Comparison of ENCODE assay signal across 9 mouse cellular contexts in genomic region chr5:31137658-31138057, GRCm38 (mm10). TPM values are rescaled to one million over a fixed set of nuclear protein-coding genes. Genes with fewer than 3 reads are reported as not detected.
DNase-seq lines count a peak whose midpoint lies in the region; ATAC-seq and TF ChIP-seq lines count a peak whose summit lies in the region.
"Had no signal": no experiment of that assay in that cellular context is flagged by ENCODE, and none has a peak within 500 bp of the region (broad histone marks: within the 10 kb centered on the region; RNA-seq: fewer than 3 reads in every experiment).

No protein-coding gene starts in this region.

- no peaks in the 10 kb centered on the region for H3K9me3 ChIP-seq in heart, postnatal 0 days (replicated peaks; ENCODE audit: control insufficient read depth, low read length)
- no peaks in the 10 kb centered on the region for H3K9me3 ChIP-seq in hindbrain, embryonic 13.5 days
- H3K9me3 ChIP-seq in midbrain, postnatal 0 days (ENCODE audit: low read length) = no peaks in the 10 kb centered on the region

- DNase-seq in heart, postnatal 0 days (ENCODE audit: low spot score) = no peak
- DNase-seq in heart, postnatal 10 days = no peak
- DNase-seq in embryo, embryonic 11 days = peak; percentile 16
- no peak for DNase-seq in midbrain, postnatal 0 days (ENCODE audit: low spot score)
- no peak for DNase-seq in layer of hippocampus, adult 11-12 months (ENCODE audit: low spot score)
- no peak for DNase-seq in left cerebral cortex, postnatal 4 days

- peaks cover 6% of the 10 kb centered on the region; the same call in 1 of the 2 replicates for H3K4me1 ChIP-seq in heart, postnatal 0 days (ENCODE audit: control insufficient read depth, insufficient read depth)
- peaks cover 24% of the 10 kb centered on the region for H3K4me1 ChIP-seq in hindbrain, embryonic 13.5 days (replicated peaks)
- H3K4me1 ChIP-seq in midbrain, postnatal 0 days (ENCODE audit: insufficient read depth, low read length) = peaks cover 12% of the 10 kb centered on the region; the same call in 1 of the 2 replicates

- peaks cover 10% of the 10 kb centered on the region for H3K36me3 ChIP-seq in heart, postnatal 0 days (replicated peaks; ENCODE audit: control insufficient read depth, insufficient read depth, low read length)
- H3K36me3 ChIP-seq in hindbrain, embryonic 13.5 days = peaks cover 13% of the 10 kb centered on the region
- 0 out of 2 replicates have a peak, but pooled peaks cover 2% of the 10 kb centered on the region for H3K36me3 ChIP-seq in midbrain, postnatal 0 days (ENCODE audit: insufficient read depth, low read length)

- ATAC-seq in heart, postnatal 0 days (ENCODE audit: insufficient read depth, low read depth) = no peak
- no peak for ATAC-seq in hindbrain, embryonic 13.5 days (ENCODE audit: low FRiP score)
- ATAC-seq in midbrain, postnatal 0 days (ENCODE audit: low FRiP score) = no peak
- no peak for ATAC-seq in erythroblast, adult 5-6 weeks (replicated peaks; ENCODE audit: low FRiP score, poor library complexity, severe bottlenecking)

- 3% methylated on average over 13 of the region's 13 CpGs for WGBS in heart, postnatal 0 days
- WGBS in hindbrain, embryonic 13.5 days = under 1% methylated on average over 13 of the region's 13 CpGs
- under 1% methylated on average over 13 of the region's 13 CpGs for WGBS in midbrain, postnatal 0 days

- no peak for TF ChIP-seq EP300 in heart, postnatal 0 days (IDR thresholded peaks at IDR 0.05; ENCODE audit: low read depth)

- H3K27me3 ChIP-seq in heart, postnatal 0 days (ENCODE audit: control insufficient read depth, insufficient read depth, low read length) = peaks cover 52% of the 10 kb centered on the region
- peaks cover 74% of the 10 kb centered on the region for H3K27me3 ChIP-seq in hindbrain, embryonic 13.5 days
- peaks cover 44% of the 10 kb centered on the region for H3K27me3 ChIP-seq in midbrain, postnatal 0 days (ENCODE audit: insufficient read depth, low read length)

- peak overlapping the region; percentile 48 for H3K4me2 ChIP-seq in heart, postnatal 0 days (ENCODE audit: low read depth, low read length)
- peak overlapping the region; percentile 58 for H3K4me2 ChIP-seq in hindbrain, embryonic 13.5 days
- H3K4me2 ChIP-seq in midbrain, postnatal 0 days (ENCODE audit: low read depth, low read length, poor library complexity, severe bottlenecking) = peak overlapping the region; percentile 64

- H3K9ac ChIP-seq in heart, postnatal 0 days (replicated peaks; ENCODE audit: low read depth, low read length) = no peak overlapping the region
- H3K9ac ChIP-seq in hindbrain, embryonic 13.5 days = 0 out of 2 replicates have a peak overlapping the region, but pooled peaks have one; percentile 29
- no peak overlapping the region for H3K9ac ChIP-seq in midbrain, postnatal 0 days (replicated peaks; ENCODE audit: low read length, poor library complexity, severe bottlenecking)

- intact Hi-C loops in heart, postnatal 10 days (cut with DNase I) = no loop called here
- intact Hi-C loops in left cerebral cortex, postnatal 4 days (cut with DNase I) = no loop called here

- H3K27ac ChIP-seq in heart, postnatal 0 days (ENCODE audit: low read depth) = no peak overlapping the region
- H3K27ac ChIP-seq in hindbrain, embryonic 13.5 days = no peak overlapping the region
- no peak overlapping the region for H3K27ac ChIP-seq in midbrain, postnatal 0 days (ENCODE audit: low read depth, low read length)

- peak overlapping the region; percentile 32 for H3K4me3 ChIP-seq in heart, postnatal 0 days (ENCODE audit: low read depth, low read length)
- peak overlapping the region; percentile 38 for H3K4me3 ChIP-seq in hindbrain, embryonic 13.5 days
- peak overlapping the region; percentile 36 for H3K4me3 ChIP-seq in midbrain, postnatal 0 days (ENCODE audit: low read depth, low read length)

- no peak for TF ChIP-seq CTCF in heart, postnatal 0 days (IDR thresholded peaks at IDR 0.05; ENCODE audit: low read depth)
- TF ChIP-seq CTCF in midbrain, postnatal 0 days (IDR thresholded peaks at IDR 0.05) = no peak

RNA-seq across cellular contexts. Expression of gene Ucn, which starts 1.0 kb away (rescaled TPM):
- total RNA-seq in heart, postnatal 0 days (2014; rRNA removed; ENCODE audit: low replicate concordance) = not detected in 2 replicates
- polyA plus RNA-seq in heart, postnatal 0 days (2015; fragmentation: Nextera tagmentation; extraction: Ambion mirVana) = not detected in 2 replicates
- not detected for total RNA-seq in heart, postnatal 10 days (2021)
- polyA plus RNA-seq in hindbrain, embryonic 13.5 days (2015; fragmentation: Nextera tagmentation; extraction: Ambion mirVana) = not detected in 2 replicates
- total RNA-seq in midbrain, postnatal 0 days (2014; rRNA removed) = not detected in 2 replicates
- polyA plus RNA-seq in midbrain, postnatal 0 days (2015; fragmentation: Nextera tagmentation; extraction: Ambion mirVana) = not detected in 2 replicates
- not detected in 2 replicates for total RNA-seq in erythroblast, adult 5-6 weeks (2015; ENCODE audit: low replicate concordance)
- total RNA-seq in erythroblast, adult 5-6 weeks (2017; ENCODE audit: low replicate concordance) = not detected in 2 replicates
- not detected for total RNA-seq in left cerebral cortex, postnatal 4 days (2021)

RNA-seq across cellular contexts. Expression of gene Mpv17, which starts 16.4 kb away (rescaled TPM):
- 157 and 202 TPM in 2 replicates for total RNA-seq in heart, postnatal 0 days (2014; rRNA removed; ENCODE audit: low replicate concordance)
- polyA plus RNA-seq in heart, postnatal 0 days (2015; fragmentation: Nextera tagmentation; extraction: Ambion mirVana) = 80.1 and 83.0 TPM in 2 replicates
- total RNA-seq in heart, postnatal 10 days (2021) = 10 to 100 TPM; 52.1 to 59.3 TPM
- 54.2 and 58.2 TPM in 2 replicates for polyA plus RNA-seq in hindbrain, embryonic 13.5 days (2015; fragmentation: Nextera tagmentation; extraction: Ambion mirVana)
- 42.5 and 65.5 TPM in 2 replicates for total RNA-seq in midbrain, postnatal 0 days (2014; rRNA removed)
- polyA plus RNA-seq in midbrain, postnatal 0 days (2015; fragmentation: Nextera tagmentation; extraction: Ambion mirVana) = 38.8 and 41.8 TPM in 2 replicates
- 9.4 and 11.1 TPM in 2 replicates for total RNA-seq in erythroblast, adult 5-6 weeks (2015; ENCODE audit: low replicate concordance)
- 10.7 and 12.7 TPM in 2 replicates for total RNA-seq in erythroblast, adult 5-6 weeks (2017; ENCODE audit: low replicate concordance)
- 10 to 100 TPM; 25.1 to 31.4 TPM for total RNA-seq in left cerebral cortex, postnatal 4 days (2021)

RNA-seq across cellular contexts. Expression of gene Trim54, which starts 21.1 kb away (rescaled TPM):
- total RNA-seq in heart, postnatal 0 days (2014; rRNA removed; ENCODE audit: low replicate concordance) = 4.2 and 8.8 TPM in 2 replicates
- polyA plus RNA-seq in heart, postnatal 0 days (2015; fragmentation: Nextera tagmentation; extraction: Ambion mirVana) = 16.4 and 16.5 TPM in 2 replicates
- 10 to 100 TPM; 67.3 to 78.0 TPM for total RNA-seq in heart, postnatal 10 days (2021)
- 0.16 TPM in 1 of 2 replicates, not detected in the other for polyA plus RNA-seq in hindbrain, embryonic 13.5 days (2015; fragmentation: Nextera tagmentation; extraction: Ambion mirVana)
- 0.33 TPM in 1 of 2 replicates, not detected in the other for total RNA-seq in midbrain, postnatal 0 days (2014; rRNA removed)
- not detected in 2 replicates for polyA plus RNA-seq in midbrain, postnatal 0 days (2015; fragmentation: Nextera tagmentation; extraction: Ambion mirVana)
- not detected in 2 replicates for total RNA-seq in erythroblast, adult 5-6 weeks (2015; ENCODE audit: low replicate concordance)
- not detected in 2 replicates for total RNA-seq in erythroblast, adult 5-6 weeks (2017; ENCODE audit: low replicate concordance)
- not detected for total RNA-seq in left cerebral cortex, postnatal 4 days (2021)

RNA-seq across cellular contexts. Expression of gene Slc30a3, which starts 29.6 kb away (rescaled TPM):
- total RNA-seq in heart, postnatal 0 days (2014; rRNA removed; ENCODE audit: low replicate concordance) = not detected in 2 replicates
- 0.08 and 0.18 TPM in 2 replicates for polyA plus RNA-seq in heart, postnatal 0 days (2015; fragmentation: Nextera tagmentation; extraction: Ambion mirVana)
- total RNA-seq in heart, postnatal 10 days (2021) = under 1 TPM in 1 of 2 experiments, not detected in 1; 0.25 TPM
- polyA plus RNA-seq in hindbrain, embryonic 13.5 days (2015; fragmentation: Nextera tagmentation; extraction: Ambion mirVana) = 30.5 and 35.0 TPM in 2 replicates
- total RNA-seq in midbrain, postnatal 0 days (2014; rRNA removed) = 19.3 and 24.1 TPM in 2 replicates
- 14.0 and 20.6 TPM in 2 replicates for polyA plus RNA-seq in midbrain, postnatal 0 days (2015; fragmentation: Nextera tagmentation; extraction: Ambion mirVana)
- not detected in 2 replicates for total RNA-seq in erythroblast, adult 5-6 weeks (2015; ENCODE audit: low replicate concordance)
- total RNA-seq in erythroblast, adult 5-6 weeks (2017; ENCODE audit: low replicate concordance) = not detected in 2 replicates
- 10 to 100 TPM; 11.9 to 14.1 TPM for total RNA-seq in left cerebral cortex, postnatal 4 days (2021)

RNA-seq across cellular contexts. Expression of gene Dnajc5g, which starts 31.6 kb away (rescaled TPM):
- not detected in 2 replicates for total RNA-seq in heart, postnatal 0 days (2014; rRNA removed; ENCODE audit: low replicate concordance)
- not detected in 2 replicates for polyA plus RNA-seq in heart, postnatal 0 days (2015; fragmentation: Nextera tagmentation; extraction: Ambion mirVana)
- not detected for total RNA-seq in heart, postnatal 10 days (2021)
- polyA plus RNA-seq in hindbrain, embryonic 13.5 days (2015; fragmentation: Nextera tagmentation; extraction: Ambion mirVana) = not detected in 2 replicates
- total RNA-seq in midbrain, postnatal 0 days (2014; rRNA removed) = not detected in 2 replicates
- polyA plus RNA-seq in midbrain, postnatal 0 days (2015; fragmentation: Nextera tagmentation; extraction: Ambion mirVana) = not detected in 2 replicates
- not detected in 2 replicates for total RNA-seq in erythroblast, adult 5-6 weeks (2015; ENCODE audit: low replicate concordance)
- 0.70 TPM in 1 of 2 replicates, not detected in the other for total RNA-seq in erythroblast, adult 5-6 weeks (2017; ENCODE audit: low replicate concordance)
- total RNA-seq in left cerebral cortex, postnatal 4 days (2021) = not detected
- total RNA-seq: left cerebral cortex, adult 8-10 months had no signal
